Mouse (Mus musculus): ENCODE measurements around the gene Vamp2. TPM values are rescaled to one million over a fixed set of nuclear protein-coding genes. Genes with fewer than 3 reads are reported as not detected.
A peak's percentile ranks its signal among the peaks of the same experiment; 100 is the strongest.

The Vamp2 gene
- total RNA-seq, 1 experiment from 2014 or later, result 22.5 TPM

GRCm38 (mm10) chr11:69118765-69119164 lies 30.5 kb downstream of the Vamp2 start:
- peak; percentile 22 to 42; a peak in 3 of 4 replicates for ATAC-seq (replicated peaks in 1 of 2; ENCODE audit: insufficient read depth in 1 of 2, low FRiP score in 2 of 2, low TSS enrichment in 1 of 2, low read depth in 1 of 2, poor library complexity in 2 of 2, severe bottlenecking in 2 of 2)

- no peak for ATAC-seq (replicated peaks in 1 of 2; ENCODE audit: insufficient read depth in 1 of 2, low FRiP score in 2 of 2, low TSS enrichment in 1 of 2, low read depth in 1 of 2, poor library complexity in 2 of 2, severe bottlenecking in 2 of 2)
Observed at GRCm38 (mm10) chr11:69119446-69120155, 31.3 kb downstream of the Vamp2 start.

GRCm38 (mm10) chr11:69120221-69121000 lies 32.1 kb downstream of the Vamp2 start, which contains the start of gene Hes7:
Gene Hes7, plus strand, starts transcription at chr11:69120404.
- no peak for ATAC-seq (replicated peaks in 1 of 2; ENCODE audit: insufficient read depth in 1 of 2, low FRiP score in 2 of 2, low TSS enrichment in 1 of 2, low read depth in 1 of 2, poor library complexity in 2 of 2, severe bottlenecking in 2 of 2)

GRCm38 (mm10) chr11:69121001-69121740 lies 32.9 kb downstream of the Vamp2 start:
- ATAC-seq (replicated peaks in 1 of 2; ENCODE audit: insufficient read depth in 1 of 2, low FRiP score in 2 of 2, low TSS enrichment in 1 of 2, low read depth in 1 of 2, poor library complexity in 2 of 2, severe bottlenecking in 2 of 2), result no peak

GRCm38 (mm10) chr11:69121741-69122335 lies 33.5 kb downstream of the Vamp2 start:
- no peak for ATAC-seq (replicated peaks in 1 of 2; ENCODE audit: insufficient read depth in 1 of 2, low FRiP score in 2 of 2, low TSS enrichment in 1 of 2, low read depth in 1 of 2, poor library complexity in 2 of 2, severe bottlenecking in 2 of 2)

- 0 out of 4 replicates have a peak, but pooled peaks of 1 of the 2 experiments have one; percentile 14 for ATAC-seq (replicated peaks in 1 of 2; ENCODE audit: insufficient read depth in 1 of 2, low FRiP score in 2 of 2, low TSS enrichment in 1 of 2, low read depth in 1 of 2, poor library complexity in 2 of 2, severe bottlenecking in 2 of 2)
Observed at GRCm38 (mm10) chr11:69122336-69122951, 34.2 kb downstream of the Vamp2 start, which contains the start of gene 9130213A22Rik. Gene 9130213A22Rik, minus strand, starts transcription at chr11:69122589.

GRCm38 (mm10) chr11:69123056-69123692 lies 34.9 kb downstream of the Vamp2 start:
- no peak for ATAC-seq (replicated peaks in 1 of 2; ENCODE audit: insufficient read depth in 1 of 2, low FRiP score in 2 of 2, low TSS enrichment in 1 of 2, low read depth in 1 of 2, poor library complexity in 2 of 2, severe bottlenecking in 2 of 2)

GRCm38 (mm10) chr11:69123693-69124497 lies 35.6 kb downstream of the Vamp2 start:
- ATAC-seq (replicated peaks in 1 of 2; ENCODE audit: insufficient read depth in 1 of 2, low FRiP score in 2 of 2, low TSS enrichment in 1 of 2, low read depth in 1 of 2, poor library complexity in 2 of 2, severe bottlenecking in 2 of 2), result peak; percentile 19 to 23; a peak in 3 of 4 replicates

- ATAC-seq (replicated peaks in 1 of 2; ENCODE audit: insufficient read depth in 1 of 2, low FRiP score in 2 of 2, low TSS enrichment in 1 of 2, low read depth in 1 of 2, poor library complexity in 2 of 2, severe bottlenecking in 2 of 2), result peak in 1 of 2 experiments; percentile 10; a peak in 1 of 4 replicates
Observed at GRCm38 (mm10) chr11:69124498-69124847, 36.2 kb downstream of the Vamp2 start.

- ATAC-seq (replicated peaks in 1 of 2; ENCODE audit: insufficient read depth in 1 of 2, low FRiP score in 2 of 2, low TSS enrichment in 1 of 2, low read depth in 1 of 2, poor library complexity in 2 of 2, severe bottlenecking in 2 of 2), result peak; percentile 40 to 62
Observed at GRCm38 (mm10) chr11:69125041-69125851, 37.0 kb downstream of the Vamp2 start.

- no peak for ATAC-seq (replicated peaks in 1 of 2; ENCODE audit: insufficient read depth in 1 of 2, low FRiP score in 2 of 2, low TSS enrichment in 1 of 2, low read depth in 1 of 2, poor library complexity in 2 of 2, severe bottlenecking in 2 of 2)
Observed at GRCm38 (mm10) chr11:69125852-69125918, 37.4 kb downstream of the Vamp2 start, which contains the start of gene Aloxe3. Gene Aloxe3, plus strand, starts transcription at chr11:69125896.

- no peak for ATAC-seq (replicated peaks in 1 of 2; ENCODE audit: insufficient read depth in 1 of 2, low FRiP score in 2 of 2, low TSS enrichment in 1 of 2, low read depth in 1 of 2, poor library complexity in 2 of 2, severe bottlenecking in 2 of 2)
Observed at GRCm38 (mm10) chr11:69125919-69126705, 37.8 kb downstream of the Vamp2 start.

GRCm38 (mm10) chr11:69126706-69127095 lies 38.4 kb downstream of the Vamp2 start:
- no peak for ATAC-seq (replicated peaks in 1 of 2; ENCODE audit: insufficient read depth in 1 of 2, low FRiP score in 2 of 2, low TSS enrichment in 1 of 2, low read depth in 1 of 2, poor library complexity in 2 of 2, severe bottlenecking in 2 of 2)

GRCm38 (mm10) chr11:69128426-69129122 lies 40.3 kb downstream of the Vamp2 start:
- no peak for ATAC-seq (replicated peaks in 1 of 2; ENCODE audit: insufficient read depth in 1 of 2, low FRiP score in 2 of 2, low TSS enrichment in 1 of 2, low read depth in 1 of 2, poor library complexity in 2 of 2, severe bottlenecking in 2 of 2)

- ATAC-seq (replicated peaks in 1 of 2; ENCODE audit: insufficient read depth in 1 of 2, low FRiP score in 2 of 2, low TSS enrichment in 1 of 2, low read depth in 1 of 2, poor library complexity in 2 of 2, severe bottlenecking in 2 of 2), result no peak
Observed at GRCm38 (mm10) chr11:69133566-69133922, 45.3 kb downstream of the Vamp2 start.

Measured in hematopoietic stem cell, adult 5-6 weeks (primary cell).